Mouse (Mus musculus) myocyte (in vitro differentiated cells): ENCODE results near the gene C2cd4a.

Source experiments
- E2F4 ChIP-seq: IDR thresholded peaks from one replicate; pipeline ENCODE4 v1.6.1; 2011; ENCODE audit warnings: mild to moderate bottlenecking, control low read depth, moderate library complexity; ENCODE audit not compliant: insufficient read depth
- MAX ChIP-seq: IDR thresholded peaks from one replicate; pipeline ENCODE4 v1.6.1; 2011; ENCODE audit warnings: low read depth, mild to moderate bottlenecking, control low read depth
- MYOD1 ChIP-seq, 3 experiments: IDR thresholded peaks; one replicate each; pipeline ENCODE4 v1.6.1; 2011; ENCODE audit warnings: control low read depth in 2 of 3, low read depth in 2 of 3, mild to moderate bottlenecking in 2 of 3, moderate library complexity in 1 of 3; ENCODE audit not compliant: insufficient read length in 2 of 3, control insufficient read depth in 1 of 3
- MYOG ChIP-seq, 3 experiments: IDR thresholded peaks; one replicate each; pipeline ENCODE4 v1.6.1; 2011; ENCODE audit warnings: control low read depth in 2 of 3, low read depth in 2 of 3, mild to moderate bottlenecking in 2 of 3; ENCODE audit not compliant: insufficient read length in 2 of 3, control insufficient read depth in 1 of 3, insufficient read depth in 1 of 3
- POLR2A ChIP-seq: IDR thresholded peaks from one replicate; pipeline ENCODE4 v1.6.1; 2011; ENCODE audit warnings: low read depth, mild to moderate bottlenecking, control low read depth, moderate library complexity; ENCODE audit not compliant: insufficient read length
- POLR2AphosphoS2 ChIP-seq: IDR thresholded peaks from one replicate; pipeline ENCODE4 v1.6.1; 2011; ENCODE audit warnings: low read depth, control low read depth; ENCODE audit not compliant: insufficient read length
- REST ChIP-seq: IDR thresholded peaks from one replicate; pipeline ENCODE4 v1.6.1; 2011; ENCODE audit warnings: mild to moderate bottlenecking, control low read depth, moderate library complexity; ENCODE audit not compliant: insufficient read depth, insufficient read length
- SRF ChIP-seq: IDR thresholded peaks from one replicate; pipeline ENCODE4 v1.6.1; 2011; ENCODE audit warnings: low read depth; ENCODE audit not compliant: control insufficient read depth, insufficient read length
- TCF12 ChIP-seq: IDR thresholded peaks from one replicate; pipeline ENCODE4 v1.6.1; 2011; ENCODE audit warnings: mild to moderate bottlenecking, control low read depth; ENCODE audit not compliant: poor library complexity, insufficient read depth, severe bottlenecking
- TCF3 ChIP-seq: IDR thresholded peaks from one replicate; pipeline ENCODE4 v1.6.1; 2011; ENCODE audit warnings: low read depth, control low read depth; ENCODE audit not compliant: insufficient read length
- USF1 ChIP-seq: IDR thresholded peaks from one replicate; pipeline ENCODE4 v1.6.1; 2011; ENCODE audit warnings: low read depth, mild to moderate bottlenecking, control low read depth, moderate library complexity

GRCm38 (mm10) chr9:67864011-67864410, 31.9 kb upstream of the C2cd4a start:
- no peak for TF ChIP-seq POLR2A
- TF ChIP-seq E2F4 = no peak
- TF ChIP-seq TCF12 = no peak
- no peak for TF ChIP-seq REST
- TF ChIP-seq USF1 = no peak
- TF ChIP-seq POLR2AphosphoS2 = no peak
- no peak for TF ChIP-seq MYOD1 (IDR thresholded peaks at IDR 0.05; ENCODE audit: control insufficient read depth in 1 of 3, insufficient read length in 2 of 3, low read depth in 2 of 3)
- no peak for TF ChIP-seq TCF3
- TF ChIP-seq SRF = no peak
- TF ChIP-seq MYOG (IDR thresholded peaks at IDR 0.05; ENCODE audit: control insufficient read depth in 1 of 3, insufficient read depth in 1 of 3, insufficient read length in 2 of 3, low read depth in 2 of 3) = no peak
- TF ChIP-seq MAX = no peak
